Mouse (Mus musculus): ENCODE data around the gene Gk5.
"Not testable (repeated sequence)": the region's sequence is repeated elsewhere in the genome, so short reads cannot be mapped to it uniquely, and the experiment has no call there.

The Gk5 gene

GRCm38 (mm10) chr9:96143633-96144032 is 24.5 kb downstream of the Gk5 start:
- in situ Hi-C loops (cut with MseI, MboI): no loop called here

DNA sequence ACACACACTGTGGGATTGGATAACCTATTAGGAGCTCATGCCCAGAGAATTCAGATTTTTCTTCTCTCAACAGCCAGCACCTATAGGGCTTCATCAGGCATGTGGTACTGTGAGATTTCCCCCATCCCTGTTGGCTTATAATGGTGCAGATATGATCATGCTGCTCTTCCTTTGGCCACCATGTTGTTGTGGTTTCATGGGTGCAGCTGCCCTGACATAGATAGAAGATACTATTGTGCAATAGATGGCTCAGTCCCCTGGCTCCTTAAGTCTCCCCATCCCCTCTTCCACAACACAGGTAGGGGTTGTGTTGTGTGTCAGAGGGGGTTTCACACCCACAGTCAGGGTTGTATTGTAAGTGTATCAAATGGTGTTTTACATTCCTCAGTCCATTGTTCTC is 25.7 kb downstream of the Gk5 start:
- in situ Hi-C loops (cut with MseI, MboI): no loop called here

GRCm38 (mm10) chr9:96152801-96153200 is 33.6 kb downstream of the Gk5 start:
- in situ Hi-C loops (cut with MseI, MboI): no loop called here

DNA sequence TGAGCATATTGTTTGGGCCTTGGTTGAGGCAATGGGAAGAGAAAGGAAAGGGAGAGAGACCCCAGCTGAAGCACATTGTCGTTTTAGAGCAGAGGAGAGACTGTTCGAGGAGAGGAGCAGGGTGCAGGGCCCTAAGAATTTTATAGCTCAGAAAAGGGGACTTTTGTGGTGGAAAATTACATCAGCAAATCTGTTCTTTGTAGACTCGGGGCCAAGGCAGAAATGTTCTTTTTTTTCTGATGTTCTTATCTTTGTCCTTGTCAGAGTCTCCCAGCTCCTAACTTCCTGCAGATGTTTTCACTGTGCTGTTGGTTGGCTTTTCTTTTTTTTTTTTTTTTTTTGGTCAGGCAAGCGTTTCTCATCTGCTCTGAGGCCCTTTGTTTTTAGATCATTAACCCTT is 39.3 kb downstream of the Gk5 start:
- in situ Hi-C loops (cut with MseI, MboI): no loop called here

- in situ Hi-C loops (cut with MseI, MboI): no loop called here
These were observed 39.9 kb downstream of the Gk5 start for GRCm38 (mm10) chr9:96159047-96159446.

GRCm38 (mm10) chr9:96160767-96161166 is 41.6 kb downstream of the Gk5 start:
- in situ Hi-C loops (cut with MseI, MboI): no loop called here

DNA sequence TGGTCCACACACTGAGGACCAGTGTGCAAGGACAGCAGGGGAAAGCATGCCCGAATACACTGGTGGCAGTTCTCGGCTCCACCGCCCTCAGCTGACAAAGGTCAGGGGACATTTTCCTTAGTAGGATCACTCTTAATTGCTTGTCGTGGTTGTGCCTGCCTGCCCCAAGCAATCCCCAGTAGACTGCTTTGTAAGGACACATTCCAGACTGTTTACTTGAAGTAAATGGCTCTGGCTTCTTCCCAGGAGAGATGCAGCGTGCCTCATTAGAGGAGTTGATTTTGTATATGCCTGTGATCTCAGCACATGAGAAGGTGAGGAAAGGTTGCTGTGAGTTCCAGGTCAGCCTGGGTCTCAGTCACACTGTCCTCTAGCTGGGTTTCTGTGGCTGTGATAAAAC is 43.3 kb downstream of the Gk5 start:
- in situ Hi-C loops (cut with MseI, MboI): no loop called here

GRCm38 (mm10) chr9:96163443-96163842 is 44.3 kb downstream of the Gk5 start:
- in situ Hi-C loops (cut with MseI, MboI): no loop called here

GRCm38 (mm10) chr9:96163983-96164382 is 44.8 kb downstream of the Gk5 start:
- in situ Hi-C loops (cut with MseI, MboI): not testable (repeated sequence)

GRCm38 (mm10) chr9:96167168-96167585 is 48.0 kb downstream of the Gk5 start:
- in situ Hi-C loops (cut with MseI, MboI): no loop called here

DNA sequence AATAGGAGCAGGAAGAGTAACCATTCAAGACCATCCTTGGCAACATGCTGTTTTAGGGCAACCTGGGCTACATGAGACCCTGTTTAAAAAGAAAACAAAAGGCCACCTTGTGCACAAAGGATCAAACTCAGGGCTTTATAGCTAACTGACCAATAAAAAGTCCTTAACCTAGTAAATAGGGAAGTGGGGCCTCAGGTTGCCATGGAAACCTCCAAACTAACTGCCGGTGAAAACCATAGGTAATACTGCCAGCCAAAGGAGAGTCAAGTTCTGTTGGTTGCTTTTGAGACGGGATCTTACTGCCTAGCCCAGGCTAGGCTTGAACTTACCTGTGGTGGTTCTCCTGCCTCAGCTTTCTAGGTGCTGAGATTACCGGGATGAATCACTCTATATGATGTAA is 51.4 kb downstream of the Gk5 start:
- in situ Hi-C loops (cut with MseI, MboI): no loop called here

GRCm38 (mm10) chr9:96184909-96185308 is 65.7 kb downstream of the Gk5 start:
- in situ Hi-C loops (cut with MseI, MboI): no loop called here

GRCm38 (mm10) chr9:96186701-96187100 is 67.5 kb downstream of the Gk5 start:
- in situ Hi-C loops (cut with MseI, MboI): no loop called here

DNA sequence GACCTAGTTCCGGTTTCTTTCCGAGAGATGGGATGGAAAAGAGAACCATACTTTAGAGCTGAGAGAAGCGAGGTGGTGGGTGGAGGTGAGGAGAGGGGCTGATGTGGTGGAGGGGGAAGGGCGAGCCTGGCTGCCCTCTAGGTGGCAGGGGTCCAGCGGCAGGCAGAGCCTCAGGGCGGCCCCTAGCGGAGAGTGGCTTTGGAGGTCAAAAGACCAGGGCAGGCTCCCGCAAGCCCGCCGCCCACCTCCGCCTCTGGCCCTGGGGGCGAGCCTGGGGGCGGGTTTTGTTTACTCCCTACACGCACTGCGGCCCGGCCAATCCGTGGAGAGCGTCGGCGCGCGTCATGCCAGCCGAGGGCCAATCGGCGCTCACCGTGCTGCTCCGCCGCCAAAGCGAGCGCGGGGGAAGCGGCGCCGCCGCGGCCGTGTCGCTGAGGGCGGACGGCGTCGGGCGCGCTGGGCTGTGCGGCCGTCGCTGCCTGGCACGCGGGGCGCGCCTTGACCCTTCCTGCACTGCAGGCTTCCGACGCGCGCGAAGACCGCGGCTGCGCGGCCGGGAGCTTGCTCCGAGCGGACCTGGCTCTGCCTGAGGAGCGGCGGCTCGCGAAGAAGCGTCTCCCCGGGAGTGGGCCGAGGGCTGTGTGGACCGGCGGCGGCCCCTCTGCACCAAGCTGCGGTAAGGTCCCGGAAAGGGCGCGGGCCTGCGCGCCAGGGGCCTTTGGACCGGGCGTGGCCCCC is 76.9 kb downstream of the Gk5 start, which contains the start of gene Tfdp2:
Gene Tfdp2 (plus strand): TSS at position 391 of the 738 bp plus-strand sequence.
- in situ Hi-C loops (cut with MseI, MboI): no loop called here

GRCm38 (mm10) chr9:96196636-96197181 is 77.5 kb downstream of the Gk5 start:
- in situ Hi-C loops (cut with MseI, MboI): no loop called here

GRCm38 (mm10) chr9:96197806-96198205 is 78.6 kb downstream of the Gk5 start:
- in situ Hi-C loops (cut with MseI, MboI): no loop called here

DNA sequence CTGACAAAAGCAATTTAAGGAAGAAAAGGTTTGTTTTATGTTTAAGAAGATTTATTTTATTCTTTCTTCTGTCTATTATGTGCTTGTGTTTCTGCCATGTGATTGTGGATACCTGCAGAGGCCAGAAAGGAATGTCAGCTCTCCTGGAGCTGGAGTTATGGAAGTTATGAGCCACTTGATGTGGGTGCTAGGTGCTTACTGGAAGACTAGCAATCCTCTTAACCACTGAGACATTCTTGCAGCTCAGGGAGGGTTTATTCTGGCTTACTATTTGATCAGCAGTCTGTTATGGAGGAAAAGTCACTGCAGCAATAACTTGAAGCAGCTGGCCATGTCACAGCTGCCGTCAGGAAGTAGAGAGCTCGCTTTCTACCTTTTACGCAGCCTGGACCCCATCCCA is 84.5 kb downstream of the Gk5 start:
- in situ Hi-C loops (cut with MseI, MboI): no loop called here

- in situ Hi-C loops (cut with MseI, MboI): no loop called here
These were observed 88.3 kb downstream of the Gk5 start for GRCm38 (mm10) chr9:96207428-96207827.

DNA sequence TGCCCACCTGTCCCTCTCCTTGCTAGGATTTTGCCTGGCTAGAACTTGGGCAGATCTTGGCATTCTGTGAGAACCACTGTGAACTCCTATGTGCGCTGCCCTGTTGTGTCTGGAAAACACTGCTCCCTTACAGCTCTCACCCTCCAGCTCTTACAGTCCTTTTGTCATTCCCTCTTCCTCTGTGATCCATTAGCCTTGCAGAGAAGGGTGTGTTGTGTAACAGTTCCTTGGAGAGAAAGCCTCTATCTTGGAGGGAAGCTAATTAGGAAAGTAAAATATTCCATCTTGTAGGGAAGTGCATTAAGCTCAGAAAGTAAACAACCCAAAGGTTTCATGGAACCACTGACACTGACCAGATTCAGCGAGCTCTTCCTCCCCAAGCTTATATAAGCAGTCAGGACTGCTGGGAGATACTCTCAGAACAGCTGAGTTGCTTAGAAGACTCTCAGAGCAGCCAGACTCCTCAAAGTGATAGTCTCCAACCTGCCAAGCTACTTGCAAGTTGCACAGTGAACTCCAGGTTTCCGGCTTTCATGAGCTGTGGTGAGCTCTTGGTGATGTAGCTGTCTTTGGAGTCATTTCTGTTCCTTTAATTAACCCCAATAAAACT is 94.0 kb downstream of the Gk5 start:
- in situ Hi-C loops (cut with MseI, MboI): no loop called here

- in situ Hi-C loops (cut with MseI, MboI): no loop called here
These were observed 95.0 kb downstream of the Gk5 start for GRCm38 (mm10) chr9:96214171-96214570.

DNA sequence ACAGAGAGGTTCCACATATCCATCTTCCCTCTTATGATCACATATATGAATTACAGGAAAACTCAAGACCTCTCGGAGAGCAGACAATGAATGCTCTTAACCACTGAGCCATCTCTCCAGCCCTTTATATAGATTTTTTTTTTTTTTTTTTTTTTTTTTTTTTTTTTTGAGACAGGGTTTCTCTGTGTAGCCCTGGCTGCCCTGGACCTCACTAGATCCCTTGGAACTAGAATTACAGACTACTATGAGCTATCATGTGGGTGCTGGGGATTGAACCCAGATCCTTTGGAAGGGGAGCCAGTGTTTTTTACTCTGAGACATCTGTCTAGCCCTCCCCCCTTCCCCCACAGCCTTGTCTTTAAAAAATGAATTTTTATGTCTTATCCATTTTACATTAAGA is 98.1 kb downstream of the Gk5 start:
- in situ Hi-C loops (cut with MseI, MboI): no loop called here

DNA sequence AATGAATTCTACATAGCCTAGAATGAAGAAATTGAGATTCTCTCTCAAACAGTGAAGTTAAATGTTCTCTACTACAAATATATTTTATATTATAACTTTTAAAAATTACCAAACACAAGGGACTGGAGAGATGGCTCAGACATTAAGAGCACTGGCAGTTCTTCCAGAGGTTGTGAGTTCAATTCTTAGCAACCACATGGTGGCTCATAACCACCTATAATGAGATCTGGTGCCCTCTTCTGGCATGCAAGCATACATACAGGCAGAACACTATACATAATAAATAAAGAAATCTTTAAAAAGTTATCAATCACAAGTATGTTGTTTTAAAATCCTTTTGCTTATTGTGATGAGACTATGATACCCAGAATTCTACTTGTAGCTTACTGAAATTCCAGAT is 98.6 kb downstream of the Gk5 start:
- in situ Hi-C loops (cut with MseI, MboI): no loop called here

DNA sequence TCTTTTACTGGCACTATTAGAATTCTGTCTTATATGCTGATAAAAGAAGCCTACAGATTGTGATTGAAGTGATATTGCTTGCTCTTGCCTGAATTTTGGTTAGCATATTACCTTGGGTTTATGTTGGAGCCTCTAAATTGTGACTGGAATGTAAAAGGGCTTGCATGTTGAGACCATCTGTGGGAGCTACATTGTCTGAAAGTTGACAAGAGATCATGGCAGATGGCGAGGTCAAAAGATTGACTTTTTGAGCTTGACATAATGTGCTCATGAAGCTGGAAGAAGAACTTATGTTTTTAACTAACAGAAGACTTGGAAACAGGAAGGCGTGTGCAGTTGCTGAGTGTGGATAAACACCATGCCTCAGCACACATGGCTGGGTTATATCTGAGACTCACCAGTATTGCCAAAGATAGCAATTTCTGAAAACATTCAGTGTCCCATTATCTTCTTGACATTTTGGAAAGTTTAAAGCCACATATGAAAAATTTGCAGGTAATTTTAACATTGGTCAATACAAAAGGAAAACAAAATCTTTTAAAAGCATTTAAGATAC is 100.0 kb downstream of the Gk5 start:
- in situ Hi-C loops (cut with MseI, MboI): no loop called here
